Mouse (Mus musculus): ENCODE measurements at regions not wholly inside any gene's neighbourhood (a gene's known extent, or its start where the extent isn't known, plus 50 kb on each side); places are given as distances from the start of the nearest gene placed in this dataset.
"Not testable (repeated sequence)": the region's sequence is repeated elsewhere in the genome, so short reads cannot be mapped to it uniquely, and the experiment has no call there.

DNA sequence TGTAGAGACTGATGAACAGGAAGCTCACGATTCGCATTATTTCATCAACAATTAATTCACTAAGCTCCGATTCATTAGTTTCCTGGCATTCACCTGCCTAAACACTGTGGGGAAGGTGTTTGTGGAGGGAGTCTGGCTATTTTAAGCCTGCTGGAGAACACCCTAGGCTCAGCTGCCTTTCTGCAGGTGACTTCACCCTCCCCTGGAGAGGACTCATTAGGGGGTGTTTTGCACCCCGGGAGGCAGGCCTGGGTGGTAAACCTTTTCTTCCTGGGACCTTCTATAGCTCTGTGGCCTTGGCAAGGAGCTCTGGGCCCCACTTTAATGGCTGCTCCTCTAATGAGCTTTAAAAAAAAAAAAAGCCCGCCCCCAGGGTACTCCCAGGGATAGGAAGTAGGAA lies 55.4 kb upstream of the Bnc1 start:
- DNase-seq, result no peak

GRCm38 (mm10) chr7:82053411-82053810 lies 61.3 kb upstream of the Bnc1 start:
- no peak for DNase-seq

DNA sequence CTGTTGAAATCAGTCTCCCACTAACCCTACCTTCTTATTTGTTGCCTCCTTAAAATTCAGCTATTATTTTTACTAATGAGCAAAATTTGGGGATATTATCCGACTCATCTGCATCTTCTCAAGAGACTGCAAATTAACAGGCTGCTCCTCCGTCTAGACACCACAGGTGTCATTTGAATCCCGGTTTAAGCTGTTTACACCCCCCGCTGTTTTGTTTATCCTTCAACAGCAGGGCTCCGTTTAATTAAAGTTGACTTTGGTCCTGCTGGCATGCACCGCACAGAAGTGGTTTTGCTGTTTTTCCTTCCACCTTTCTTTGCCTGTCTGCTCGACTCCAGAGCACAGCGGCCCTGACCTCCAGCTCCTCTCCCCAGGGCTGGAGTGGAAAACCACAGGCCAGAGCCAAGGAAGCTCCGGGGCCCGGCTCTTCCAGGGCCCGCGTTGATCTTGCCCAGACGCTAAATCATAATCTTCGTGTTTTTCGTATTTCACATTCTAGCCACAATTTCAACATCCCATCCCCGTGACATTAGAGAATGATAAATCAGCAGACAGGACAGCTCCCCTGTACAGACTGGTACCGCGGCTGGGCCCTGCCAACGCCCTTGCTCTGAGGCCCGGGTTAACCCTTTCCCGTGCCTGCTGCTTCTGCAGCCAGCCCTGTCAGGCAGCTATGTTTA lies 64.6 kb upstream of the Bnc1 start:
- peak; percentile 2 for DNase-seq

DNA sequence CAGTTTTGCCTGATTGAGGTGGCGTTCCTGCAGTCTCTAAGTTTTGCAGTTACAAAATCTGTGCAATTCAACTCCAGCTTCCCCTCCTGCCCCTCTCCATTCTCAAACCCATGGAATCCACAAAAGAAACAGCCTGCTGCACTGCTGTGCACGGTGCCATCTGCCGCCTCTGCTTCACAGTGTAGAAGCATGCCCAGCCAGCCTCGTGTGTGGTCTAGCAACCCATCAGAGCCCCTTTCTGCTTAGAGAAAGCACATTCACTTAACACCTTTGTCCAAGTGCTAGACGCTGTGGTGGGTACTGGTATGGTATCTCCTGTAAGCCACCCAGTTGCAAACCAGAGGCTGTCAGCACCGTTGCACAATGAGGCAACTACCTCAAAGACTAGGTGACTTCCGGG lies 71.3 kb upstream of the Bnc1 start:
- DNase-seq, result no peak

- DNase-seq, result no peak
Measured at GRCm38 (mm10) chr7:82069629-82070450, 77.7 kb upstream of the Bnc1 start.

DNA sequence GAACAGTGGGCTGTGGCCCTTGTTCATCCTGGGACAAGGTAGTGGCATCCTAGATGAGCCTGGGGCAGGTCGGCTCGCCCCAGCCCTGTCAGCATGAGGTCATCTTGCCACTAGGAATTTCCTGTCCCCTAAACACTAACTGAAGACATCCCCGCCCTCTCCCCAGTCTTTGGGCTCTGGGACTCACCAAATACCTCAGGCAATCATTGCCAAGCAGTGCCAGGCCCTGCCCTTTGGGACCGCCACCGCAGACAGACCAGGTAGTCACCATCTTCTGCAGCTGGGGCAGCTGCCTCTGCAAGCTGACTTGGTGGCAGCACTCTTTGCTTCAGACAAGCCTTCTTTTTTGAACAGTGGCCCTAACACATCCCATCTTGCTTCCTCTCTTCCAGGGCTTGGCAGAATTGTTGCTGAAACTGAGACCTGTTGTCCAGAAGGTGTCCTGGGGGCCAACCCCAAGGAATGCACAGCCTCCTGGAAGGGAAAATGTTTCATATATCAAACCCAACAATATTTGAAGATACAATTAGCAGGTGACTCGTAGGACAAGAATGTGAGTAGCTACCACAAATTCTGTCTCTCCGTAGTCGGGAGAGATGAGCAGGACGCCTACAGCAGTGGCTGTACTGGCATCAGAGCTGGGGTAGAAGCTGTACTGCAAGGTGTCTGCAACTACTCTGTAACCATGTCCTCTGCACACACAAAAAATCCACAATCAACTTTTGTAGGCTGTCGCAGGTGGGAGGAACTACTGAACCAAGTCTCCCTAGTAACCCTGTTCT lies 79.0 kb upstream of the Bnc1 start:
- DNase-seq, result no peak

DNA sequence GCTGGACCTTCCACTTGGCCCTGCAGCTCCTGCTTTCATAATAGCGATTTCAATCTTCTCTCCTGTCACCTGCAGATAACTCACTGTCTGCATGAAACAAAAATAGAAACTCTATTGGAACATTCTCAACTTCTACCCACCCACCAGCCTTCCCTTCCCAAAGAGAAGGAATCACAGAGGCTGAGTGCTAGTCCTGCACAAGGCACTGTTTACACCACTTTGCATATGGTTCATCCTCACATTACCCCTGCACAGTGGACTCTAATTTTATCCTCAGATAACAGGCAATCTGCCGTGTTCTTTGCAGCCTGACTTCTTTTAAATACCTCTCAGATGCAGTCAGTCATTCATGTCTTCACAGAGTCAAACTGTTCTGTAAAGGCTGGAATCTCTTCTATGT lies 83.3 kb upstream of the Bnc1 start:
- no peak for DNase-seq

DNA sequence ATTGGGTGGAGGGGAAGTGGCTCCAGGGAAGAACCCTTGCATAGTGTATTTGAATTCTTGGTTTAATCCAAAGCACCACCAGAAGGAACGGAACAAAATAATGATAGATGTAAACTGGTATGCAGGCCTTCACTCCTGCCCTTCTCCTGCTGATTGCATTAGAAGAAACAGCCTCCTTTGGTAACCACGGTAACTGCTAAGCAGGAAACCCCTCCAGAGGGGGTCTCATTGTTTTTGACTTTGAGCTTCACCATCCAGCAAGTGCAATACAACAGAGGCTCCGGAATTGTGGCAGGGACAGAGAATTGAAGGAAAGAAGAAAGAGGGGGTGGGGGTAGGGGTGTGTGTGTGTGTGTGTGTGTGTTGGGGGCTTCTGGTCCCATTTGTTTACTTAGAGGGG lies 89.8 kb upstream of the Bnc1 start:
- no peak for DNase-seq

GRCm38 (mm10) chr7:82082883-82083282 lies 90.8 kb upstream of the Sh3gl3 start:
- no peak for DNase-seq

- DNase-seq, result no peak
Measured at GRCm38 (mm10) chr7:82084473-82084872, 89.2 kb upstream of the Sh3gl3 start.

GRCm38 (mm10) chr7:82085205-82085604 lies 88.4 kb upstream of the Sh3gl3 start:
- DNase-seq, result no peak

GRCm38 (mm10) chr7:82098136-82098535 lies 75.5 kb upstream of the Sh3gl3 start:
- no peak for DNase-seq

- no peak for DNase-seq
Measured at GRCm38 (mm10) chr7:82101314-82101713, 72.3 kb upstream of the Sh3gl3 start.

DNA sequence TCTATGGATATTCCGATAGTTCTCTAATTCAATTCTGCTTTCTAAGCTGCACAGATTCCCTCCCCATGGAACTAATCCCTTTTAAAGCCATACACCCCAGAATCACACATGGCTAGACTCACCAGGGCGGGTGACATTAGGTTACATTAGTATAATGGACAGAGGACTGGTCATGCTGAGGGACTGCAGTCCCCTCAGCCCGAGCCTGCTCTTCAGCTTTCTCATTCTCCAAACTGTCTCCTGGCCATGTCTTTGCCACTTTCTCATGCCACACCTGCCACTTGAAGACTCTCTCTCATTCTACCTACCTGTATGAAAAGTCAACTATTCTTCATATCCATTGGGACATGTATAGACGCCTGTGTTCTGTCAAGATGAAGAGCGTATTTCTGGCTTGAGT lies 68.0 kb upstream of the Sh3gl3 start:
- DNase-seq, result no peak

DNA sequence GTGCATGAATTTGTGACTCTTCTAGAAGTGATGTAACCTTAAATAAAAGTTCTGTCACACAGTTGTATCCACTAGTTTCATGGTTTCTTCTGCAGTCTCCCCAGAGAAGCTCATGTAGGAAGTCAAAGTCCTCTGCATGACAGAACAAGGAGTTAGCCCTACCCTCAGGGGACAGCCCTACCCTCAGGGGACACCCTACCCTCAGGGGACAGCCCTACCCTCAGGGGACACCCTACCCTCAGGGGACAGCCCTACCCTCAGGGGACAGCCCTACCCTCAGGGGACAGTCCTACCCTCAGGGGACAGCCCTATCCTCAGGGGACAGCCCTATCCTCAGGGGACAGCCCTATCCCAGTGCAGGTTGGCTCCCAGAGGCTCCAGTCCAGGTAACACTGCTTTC lies 64.5 kb upstream of the Sh3gl3 start:
- not testable (repeated sequence) for DNase-seq

DNA sequence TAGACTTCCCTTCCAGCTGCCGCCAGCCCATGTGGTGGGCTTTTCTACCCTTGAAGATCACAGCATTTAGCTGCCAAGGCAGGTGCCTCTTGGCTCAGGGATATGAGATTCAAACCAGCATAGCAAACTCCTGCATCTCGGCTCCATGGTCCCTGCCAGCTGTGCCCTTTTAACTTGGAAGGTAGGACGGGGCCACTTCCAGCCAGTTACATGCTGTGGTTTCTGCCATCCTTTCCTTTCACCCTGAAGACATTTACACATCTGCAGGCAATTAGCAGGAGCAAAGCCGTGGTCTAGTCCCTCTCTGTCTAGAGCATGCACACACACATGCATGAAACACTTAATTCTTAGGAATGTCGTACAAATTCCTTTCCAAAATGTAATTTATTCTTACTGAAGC lies 64.1 kb upstream of the Sh3gl3 start:
- no peak for DNase-seq

GRCm38 (mm10) chr7:82109977-82110376 lies 63.7 kb upstream of the Sh3gl3 start:
- no peak for DNase-seq

DNA sequence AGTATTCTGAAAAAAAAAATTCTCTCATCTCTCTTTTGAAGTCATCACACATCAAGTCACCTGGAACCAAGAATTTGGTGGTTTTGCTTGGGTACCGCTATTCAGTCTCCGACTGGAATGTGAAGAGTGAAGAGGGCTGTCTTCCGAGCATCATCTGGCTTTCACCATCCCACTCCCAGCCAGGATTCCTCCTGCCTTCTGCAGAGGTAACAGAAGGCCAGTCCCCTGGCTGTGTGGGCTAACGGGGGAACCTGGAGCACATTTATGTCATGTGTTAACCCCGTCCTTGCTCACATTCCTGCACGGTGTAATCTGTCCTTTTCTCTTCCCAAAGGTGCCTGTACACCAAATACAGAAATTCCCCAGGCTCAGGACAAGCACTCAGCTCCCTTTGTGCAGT lies 61.6 kb upstream of the Sh3gl3 start:
- DNase-seq, result no peak

DNA sequence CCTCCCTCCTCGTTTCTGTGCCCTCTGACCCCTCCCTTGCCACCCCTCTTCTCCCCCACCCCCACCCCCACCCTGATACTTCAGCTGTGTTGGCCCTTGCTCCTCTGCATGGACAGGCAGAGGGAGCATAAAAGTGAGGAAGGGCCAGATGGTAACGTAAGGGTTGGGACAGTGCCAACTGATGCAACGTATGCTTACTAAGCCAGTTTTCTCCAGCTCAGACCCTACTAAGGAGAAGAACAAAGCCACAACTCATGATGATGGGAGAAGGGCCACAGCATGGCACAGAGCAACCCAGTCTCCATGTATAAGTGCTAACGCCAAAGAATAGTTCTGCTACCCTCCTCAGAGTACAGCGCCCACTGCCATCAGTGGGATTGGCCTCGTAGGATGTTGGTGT lies 58.0 kb upstream of the Sh3gl3 start:
- DNase-seq, result no peak

DNA sequence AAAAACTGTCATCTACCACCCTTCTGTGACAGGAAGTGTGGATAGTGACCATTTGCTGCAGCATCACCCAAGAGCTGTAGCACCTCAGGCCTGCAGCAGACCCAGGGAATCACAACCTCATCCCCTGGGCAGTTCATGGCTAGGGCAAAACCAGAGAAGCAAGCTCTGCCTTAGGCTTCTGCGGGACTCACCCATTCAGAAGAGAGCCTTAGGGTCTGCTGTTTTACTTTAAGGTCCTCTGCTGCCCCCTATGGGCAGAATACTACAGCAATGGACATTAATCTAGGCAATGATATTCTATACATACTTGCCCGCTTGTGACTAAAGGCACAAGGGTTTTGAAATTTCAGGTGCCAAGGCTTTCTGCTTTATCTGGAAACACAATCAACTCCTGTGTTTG lies 54.4 kb upstream of the Sh3gl3 start:
- DNase-seq, result peak; percentile 83

- DNase-seq, result no peak
Measured at GRCm38 (mm10) chr7:82119866-82120265, 53.8 kb upstream of the Sh3gl3 start.

- DNase-seq, result peak; percentile 74
Measured at GRCm38 (mm10) chr7:82121746-82122145, 51.9 kb upstream of the Sh3gl3 start.
